Mouse (Mus musculus): Measurements from ENCODE around the gene Sult2a8. TPM values are rescaled to one million over a fixed set of nuclear protein-coding genes. Genes with fewer than 3 reads are reported as not detected.

Gene Sult2a8
- not detected for polyA plus RNA-seq (2014; fragmentation: Illumina TruSeq; extraction: RNeasy Lipid Tissue Mini Kit (QIAGEN cat#74804); ENCODE audit: low read depth, low replicate concordance)

GRCm38 (mm10) chr7:14446534-14446933 lies at the start of gene Sult2a8:
Gene Sult2a8 (minus strand): TSS chr7:14446769.

GRCm38 (mm10) chr7:14494130-14494529 lies 47.6 kb upstream of the Sult2a8 start, which contains the start of gene Sult2a7:
Gene Sult2a7 (minus strand): TSS chr7:14494230.

Other genes starting within 250 kb of the Sult2a8 start
- not detected for gene Sult2a6, start 191.9 kb downstream of the Sult2a8 start, polyA plus RNA-seq (2014; fragmentation: Illumina TruSeq; extraction: RNeasy Lipid Tissue Mini Kit (QIAGEN cat#74804); ENCODE audit: low read depth, low replicate concordance)
- not detected for gene Obox8, start 113.2 kb downstream of the Sult2a8 start, polyA plus RNA-seq (2014; fragmentation: Illumina TruSeq; extraction: RNeasy Lipid Tissue Mini Kit (QIAGEN cat#74804); ENCODE audit: low read depth, low replicate concordance)
- gene Sult2a7, start 47.5 kb upstream of the Sult2a8 start, polyA plus RNA-seq (2014; fragmentation: Illumina TruSeq; extraction: RNeasy Lipid Tissue Mini Kit (QIAGEN cat#74804); ENCODE audit: low read depth, low replicate concordance) = not detected
- gene Vmn1r90, start 116.7 kb upstream of the Sult2a8 start, polyA plus RNA-seq (2014; fragmentation: Illumina TruSeq; extraction: RNeasy Lipid Tissue Mini Kit (QIAGEN cat#74804); ENCODE audit: low read depth, low replicate concordance) = 0.06 TPM
- not detected for gene Obox7, start 212.7 kb upstream of the Sult2a8 start, polyA plus RNA-seq (2014; fragmentation: Illumina TruSeq; extraction: RNeasy Lipid Tissue Mini Kit (QIAGEN cat#74804); ENCODE audit: low read depth, low replicate concordance)

Data from adipose tissue, adult 10 weeks (tissue).